Mouse (Mus musculus): ENCODE results near the gene Slc36a2. TPM values are rescaled to one million over a fixed set of nuclear protein-coding genes. Genes with fewer than 3 reads are reported as not detected.

Gene Slc36a2
- polyA plus RNA-seq (2016; fragmentation: Nextera tagmentation; extraction: Ambion mirVana), result 0.06 and 0.29 TPM in 2 replicates

DNA sequence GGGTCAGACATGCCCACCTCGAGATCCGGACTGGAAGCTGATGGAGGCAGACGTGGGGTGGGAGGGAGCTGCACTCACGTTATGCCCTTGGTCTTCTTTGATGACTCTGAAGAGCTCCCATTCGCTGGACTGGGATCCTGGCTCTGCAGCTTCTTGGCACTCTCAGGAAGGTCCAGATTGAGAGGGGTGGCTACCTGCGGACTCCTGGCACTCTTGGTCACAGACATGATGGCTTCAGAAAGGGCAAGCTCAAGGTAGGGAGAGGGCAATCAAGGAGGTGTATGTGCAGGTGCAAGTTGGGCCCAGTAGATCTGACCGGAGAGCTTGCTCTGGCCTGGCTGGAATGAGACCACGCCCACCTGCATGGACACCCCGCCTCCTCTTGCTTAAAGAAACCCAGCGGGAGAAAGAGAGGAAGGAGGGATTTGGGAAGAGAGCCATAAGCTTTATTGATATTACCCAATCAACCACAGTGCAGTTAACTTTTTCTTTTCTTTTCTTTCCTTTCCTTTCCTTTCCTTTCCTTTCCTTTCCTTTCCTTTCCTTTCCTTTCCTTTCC, at the start of gene Slc36a2:
Gene Slc36a2 (minus strand): TSS at position 345 of the 559 bp plus-strand sequence.
- WGBS, result 34% methylated on average over 10 of the region's 10 CpGs
- Histone ChIP-seq H3K4me3 (no peak within 1 kb of the TSS), H3K27me3 (ENCODE audit: low read depth, poor library complexity, severe bottlenecking) (no peaks in the 10 kb centered on the region), H3K4me1 (peaks cover 10% of the 10 kb centered on the region; the same call in 1 of the 2 replicates), H3K36me3 (no peaks in the 10 kb centered on the region), H3K9me3 (replicated peaks) (no peaks in the 10 kb centered on the region), H3K27ac (no peak within 1 kb of the TSS)
- no peak for DNase-seq (ENCODE audit: low spot score)

DNA sequence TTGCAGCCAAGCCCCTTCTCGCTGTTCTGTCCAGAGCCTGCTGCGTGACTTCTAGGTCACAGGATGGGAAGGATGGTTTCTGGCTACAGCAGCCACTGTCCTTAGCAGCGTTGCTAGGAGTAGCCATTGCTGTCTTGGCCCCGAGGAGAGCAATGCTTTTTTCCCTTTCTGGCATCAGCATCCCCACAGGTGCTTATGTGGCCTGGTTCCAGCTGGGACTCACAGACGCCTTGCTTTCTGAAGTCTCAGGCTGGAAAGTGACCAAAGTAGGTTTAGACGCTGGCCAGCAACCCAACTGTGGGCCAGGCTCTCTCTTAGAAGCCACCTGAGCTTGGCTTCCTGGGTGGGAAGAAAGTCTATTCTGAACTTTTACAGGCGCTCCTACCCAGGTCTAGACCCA, 49.4 kb upstream of the Slc36a2 start:
- no peak overlapping the region for H3K4me3 ChIP-seq
- H3K36me3 ChIP-seq, result 0 out of 2 replicates have a peak, but pooled peaks cover 10% of the 10 kb centered on the region
- WGBS, result 92% methylated on average over 7 of the region's 7 CpGs
- no peak overlapping the region for H3K27ac ChIP-seq
- no peak for DNase-seq (ENCODE audit: low spot score)
- no peaks in the 10 kb centered on the region for H3K27me3 ChIP-seq (ENCODE audit: low read depth, poor library complexity, severe bottlenecking)
- no peaks in the 10 kb centered on the region for H3K4me1 ChIP-seq
- H3K9me3 ChIP-seq (replicated peaks), result no peaks in the 10 kb centered on the region

DNA sequence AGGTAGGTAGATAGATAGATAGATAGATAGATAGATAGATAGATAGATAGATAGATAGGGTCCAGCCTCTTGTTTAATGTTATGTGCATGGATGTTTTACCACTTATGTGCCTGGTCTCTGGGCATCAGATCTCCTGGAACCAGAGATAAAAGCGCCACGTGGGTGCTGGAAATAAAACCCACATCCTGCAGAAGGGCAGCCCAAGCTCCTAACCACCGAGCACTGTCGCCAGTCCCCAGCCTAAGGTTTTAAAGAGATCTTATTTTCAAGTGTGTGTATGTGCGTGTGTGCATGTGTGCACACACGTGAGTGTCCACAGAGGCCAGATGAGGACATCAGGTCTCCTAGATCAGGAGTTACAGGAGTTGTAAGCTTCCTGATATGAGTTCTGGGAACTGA, 46.2 kb upstream of the Slc36a2 start:
- Histone ChIP-seq H3K4me1 (no peaks in the 10 kb centered on the region), H3K36me3 (peaks cover 14% of the 10 kb centered on the region; the same call in 1 of the 2 replicates), H3K4me3 (no peak overlapping the region), H3K9me3 (replicated peaks) (no peaks in the 10 kb centered on the region), H3K27ac (no peak overlapping the region), H3K27me3 (ENCODE audit: low read depth, poor library complexity, severe bottlenecking) (no peaks in the 10 kb centered on the region)
- DNase-seq (ENCODE audit: low spot score), result no peak
- 87% methylated on average over 6 of the region's 6 CpGs for WGBS

DNA sequence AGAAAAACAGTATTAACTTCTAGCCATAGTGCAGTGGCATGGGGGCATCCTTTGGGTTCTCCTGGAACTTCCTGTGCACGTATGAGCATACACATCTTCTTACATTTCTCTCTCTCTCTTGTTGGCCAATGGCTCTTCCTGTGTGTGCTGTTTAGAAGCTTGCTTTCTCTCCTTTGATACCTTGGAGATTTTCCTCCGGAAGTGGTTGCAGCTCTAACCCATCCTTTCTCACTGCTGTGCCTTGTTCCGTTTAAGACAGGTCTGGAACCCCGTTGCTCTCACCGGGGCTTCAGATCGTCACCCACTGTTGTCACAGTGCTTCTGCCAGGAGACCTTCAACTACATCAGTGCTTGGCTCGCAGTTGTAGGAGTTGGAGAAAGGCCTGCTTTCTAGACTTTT, 36.4 kb upstream of the Slc36a2 start:
- no peaks in the 10 kb centered on the region for H3K9me3 ChIP-seq (replicated peaks)
- peaks cover 21% of the 10 kb centered on the region for H3K36me3 ChIP-seq
- no peaks in the 10 kb centered on the region for H3K27me3 ChIP-seq (ENCODE audit: low read depth, poor library complexity, severe bottlenecking)
- H3K4me3 ChIP-seq, result no peak overlapping the region
- H3K4me1 ChIP-seq, result no peaks in the 10 kb centered on the region
- 90% methylated on average over 7 of the region's 7 CpGs for WGBS
- no peak overlapping the region for H3K27ac ChIP-seq
- no peak for DNase-seq (ENCODE audit: low spot score)

DNA sequence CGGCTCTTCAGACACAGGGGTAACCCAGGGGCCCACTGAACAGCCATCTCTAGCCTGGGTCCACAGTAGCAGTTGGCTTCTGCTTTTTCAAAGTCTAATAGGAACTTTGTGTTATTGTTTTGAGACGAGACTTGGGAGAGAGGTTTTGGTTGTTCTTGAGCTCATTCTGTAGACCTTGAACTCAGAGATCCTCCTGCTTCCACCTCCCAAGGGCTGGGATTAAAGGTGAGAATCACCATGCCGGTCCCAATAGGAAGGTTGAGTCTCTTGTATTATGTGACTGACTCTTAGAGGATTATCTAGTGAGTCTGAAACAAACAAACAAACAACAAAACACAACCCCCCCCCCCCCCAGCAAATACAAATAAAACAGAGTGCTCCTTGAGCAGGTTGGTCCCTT, 33.6 kb upstream of the Slc36a2 start:
- peaks cover 6% of the 10 kb centered on the region; the same call in 1 of the 2 replicates for H3K36me3 ChIP-seq
- WGBS, result 92% methylated on average over 3 of the region's 3 CpGs
- H3K27ac ChIP-seq, result no peak overlapping the region
- H3K4me3 ChIP-seq, result no peak overlapping the region
- H3K4me1 ChIP-seq, result no peaks in the 10 kb centered on the region
- no peak for DNase-seq (ENCODE audit: low spot score)
- no peaks in the 10 kb centered on the region for H3K27me3 ChIP-seq (ENCODE audit: low read depth, poor library complexity, severe bottlenecking)
- H3K9me3 ChIP-seq (replicated peaks), result no peaks in the 10 kb centered on the region

DNA sequence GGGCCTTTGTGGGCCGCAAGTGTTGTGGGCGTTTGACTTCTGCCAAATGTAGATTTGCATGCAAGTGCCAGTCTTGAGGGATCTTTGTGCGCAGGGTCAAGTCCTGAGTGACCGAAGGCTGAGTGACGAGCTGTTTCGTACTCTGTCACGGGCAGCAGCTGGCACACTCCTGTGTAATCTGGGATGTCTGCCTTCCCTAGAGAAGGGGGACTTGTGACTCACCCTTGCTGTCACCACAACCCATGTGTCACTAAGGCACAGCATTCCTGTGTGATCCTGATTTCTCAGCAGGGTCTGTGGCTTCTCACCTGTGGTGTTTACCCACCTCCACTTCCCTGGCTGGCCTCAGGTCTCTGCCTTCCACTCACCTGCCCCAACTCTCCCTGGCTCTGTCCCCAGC, 33.0 kb upstream of the Slc36a2 start:
- H3K27me3 ChIP-seq (ENCODE audit: low read depth, poor library complexity, severe bottlenecking), result no peaks in the 10 kb centered on the region
- H3K27ac ChIP-seq, result no peak overlapping the region
- H3K36me3 ChIP-seq, result peaks cover 6% of the 10 kb centered on the region; the same call in 1 of the 2 replicates
- no peak for DNase-seq (ENCODE audit: low spot score)
- no peak overlapping the region for H3K4me3 ChIP-seq
- no peaks in the 10 kb centered on the region for H3K4me1 ChIP-seq
- H3K9me3 ChIP-seq (replicated peaks), result no peaks in the 10 kb centered on the region
- WGBS, result 96% methylated on average over 7 of the region's 7 CpGs

DNA sequence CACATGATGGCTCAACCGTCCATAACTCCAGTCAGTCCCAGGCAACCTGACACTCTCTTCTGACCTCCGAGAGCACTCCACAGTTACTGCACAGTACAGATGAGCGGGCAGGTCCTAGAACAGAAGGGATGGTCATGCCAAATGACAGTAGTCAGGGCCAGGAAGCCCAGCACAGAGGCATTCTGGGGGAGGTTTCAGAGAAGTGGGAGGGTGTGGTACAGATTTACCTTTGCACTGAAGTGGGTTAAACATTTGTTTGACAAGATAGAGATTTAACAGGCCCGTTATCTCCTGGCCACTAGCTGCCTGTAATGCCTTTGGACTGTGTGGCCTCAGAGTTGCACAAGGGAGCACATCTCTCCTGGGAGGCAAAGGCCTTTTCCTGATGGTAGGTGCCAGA, 32.5 kb upstream of the Slc36a2 start:
- DNase-seq (ENCODE audit: low spot score), result no peak
- H3K9me3 ChIP-seq (replicated peaks), result no peaks in the 10 kb centered on the region
- H3K36me3 ChIP-seq, result peaks cover 6% of the 10 kb centered on the region; the same call in 1 of the 2 replicates

DNA sequence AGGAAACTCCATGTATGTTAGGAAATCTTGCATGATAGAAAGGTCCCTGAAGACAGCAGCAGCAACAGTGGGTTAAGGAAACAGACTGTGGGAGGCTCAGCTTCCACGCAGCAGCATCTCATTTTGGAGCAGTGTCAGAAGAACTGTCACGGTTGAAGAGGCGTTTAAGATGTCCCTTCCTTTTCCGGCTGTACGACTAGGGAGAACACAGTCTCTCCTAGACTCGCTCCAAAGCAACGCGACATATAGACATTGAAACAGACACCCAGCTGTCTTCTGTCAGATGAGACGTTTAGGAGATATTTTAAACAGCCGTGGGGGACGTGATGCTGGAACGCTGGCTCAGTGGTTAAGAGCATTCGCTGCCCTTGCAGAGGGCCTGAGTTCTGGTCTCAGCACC, 32.0 kb upstream of the Slc36a2 start:
- peaks cover 4% of the 10 kb centered on the region; the same call in 1 of the 2 replicates for H3K36me3 ChIP-seq
- no peaks in the 10 kb centered on the region for H3K9me3 ChIP-seq (replicated peaks)
- no peak overlapping the region for H3K4me3 ChIP-seq
- no peaks in the 10 kb centered on the region for H3K27me3 ChIP-seq (ENCODE audit: low read depth, poor library complexity, severe bottlenecking)
- H3K27ac ChIP-seq, result no peak overlapping the region
- WGBS, result 91% methylated on average over 13 of the region's 13 CpGs
- H3K4me1 ChIP-seq, result no peaks in the 10 kb centered on the region
- DNase-seq (ENCODE audit: low spot score), result no peak

More for the DNA sequence above, 32.5 kb upstream of the Slc36a2 start:
- Histone ChIP-seq H3K27me3 (ENCODE audit: low read depth, poor library complexity, severe bottlenecking) (no peaks in the 10 kb centered on the region), H3K27ac (no peak overlapping the region), H3K4me3 (no peak overlapping the region), H3K4me1 (no peaks in the 10 kb centered on the region)
- WGBS, result 81% methylated on average over 4 of the region's 4 CpGs

DNA sequence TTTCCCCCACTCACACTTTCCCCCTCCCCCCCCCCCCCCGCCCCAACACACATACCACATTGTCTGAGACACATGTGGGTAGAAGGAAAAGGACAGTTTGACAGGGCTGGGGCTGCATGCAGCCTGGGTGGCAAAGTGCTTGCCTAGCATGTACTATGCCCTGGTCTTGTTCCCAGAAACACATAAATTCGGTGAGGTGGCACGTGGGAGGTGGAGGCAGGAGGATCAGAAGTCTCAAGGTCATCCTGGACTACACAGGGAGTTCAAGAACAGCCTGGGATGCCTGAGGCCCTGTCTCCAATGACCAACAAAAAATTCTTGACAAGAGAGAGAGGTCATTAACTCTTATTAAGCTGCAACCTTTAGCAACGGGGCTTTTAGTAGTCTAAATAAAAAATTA, 31.2 kb upstream of the Slc36a2 start:
- Histone ChIP-seq H3K27me3 (ENCODE audit: low read depth, poor library complexity, severe bottlenecking) (no peaks in the 10 kb centered on the region), H3K27ac (no peak overlapping the region), H3K4me3 (no peak overlapping the region), H3K4me1 (peaks cover 4% of the 10 kb centered on the region), H3K36me3 (peaks cover 4% of the 10 kb centered on the region; the same call in 1 of the 2 replicates), H3K9me3 (replicated peaks) (no peaks in the 10 kb centered on the region)
- DNase-seq (ENCODE audit: low spot score), result no peak
- 75% methylated on average over 3 of the region's 4 CpGs for WGBS

DNA sequence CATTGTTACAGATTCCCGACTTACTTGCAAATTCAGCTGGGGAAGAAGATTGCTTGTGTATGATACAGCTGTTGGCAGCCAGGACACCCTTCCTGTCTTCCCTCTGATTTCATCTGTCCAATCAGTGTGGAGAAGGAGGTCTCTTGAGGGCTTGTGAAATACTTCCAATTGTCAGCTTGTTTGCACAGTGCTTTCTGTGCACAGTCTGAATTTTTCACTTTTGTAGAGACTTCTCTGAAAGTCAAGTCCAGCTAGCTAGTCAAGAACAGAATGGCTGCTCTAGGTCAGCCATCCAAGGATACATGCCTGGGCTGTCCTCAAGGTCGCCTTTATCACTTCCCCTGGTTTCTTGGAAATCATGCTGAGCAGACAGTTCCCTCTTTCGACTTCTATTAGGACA, 30.1 kb upstream of the Slc36a2 start:
- WGBS, result 86% methylated on average over 3 of the region's 3 CpGs
- no peaks in the 10 kb centered on the region for H3K9me3 ChIP-seq (replicated peaks)
- H3K4me3 ChIP-seq, result no peak overlapping the region
- peaks cover 13% of the 10 kb centered on the region for H3K4me1 ChIP-seq
- peaks cover 4% of the 10 kb centered on the region; the same call in 1 of the 2 replicates for H3K36me3 ChIP-seq
- no peak for DNase-seq (ENCODE audit: low spot score)
- H3K27ac ChIP-seq, result no peak overlapping the region
- H3K27me3 ChIP-seq (ENCODE audit: low read depth, poor library complexity, severe bottlenecking), result no peaks in the 10 kb centered on the region

DNA sequence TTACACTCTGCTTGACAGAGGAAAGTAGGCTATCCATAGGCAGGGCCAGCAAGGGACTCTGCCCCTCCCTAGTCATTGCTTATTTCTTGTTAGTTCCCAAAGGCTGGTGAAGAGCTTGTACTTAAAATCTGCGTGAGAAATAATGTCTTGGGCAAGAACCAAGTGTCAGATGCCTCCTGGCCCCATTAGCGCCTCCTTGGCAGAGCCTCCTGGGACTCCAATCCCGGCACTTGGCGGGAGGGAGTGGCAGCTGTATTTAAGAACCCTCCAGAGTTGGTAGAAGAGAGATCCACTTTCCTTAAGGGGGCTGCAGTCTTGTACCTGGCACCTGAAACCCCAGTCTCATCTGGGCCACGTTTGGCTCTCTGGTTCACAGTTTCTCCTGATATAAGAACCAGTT, 29.3 kb upstream of the Slc36a2 start:
- peaks cover 22% of the 10 kb centered on the region for H3K4me1 ChIP-seq
- H3K27ac ChIP-seq, result no peak overlapping the region
- no peak for DNase-seq (ENCODE audit: low spot score)
- WGBS, result 84% methylated on average over 5 of the region's 5 CpGs
- no peaks in the 10 kb centered on the region for H3K27me3 ChIP-seq (ENCODE audit: low read depth, poor library complexity, severe bottlenecking)
- H3K9me3 ChIP-seq (replicated peaks), result no peaks in the 10 kb centered on the region
- no peak overlapping the region for H3K4me3 ChIP-seq
- no peaks in the 10 kb centered on the region for H3K36me3 ChIP-seq

DNA sequence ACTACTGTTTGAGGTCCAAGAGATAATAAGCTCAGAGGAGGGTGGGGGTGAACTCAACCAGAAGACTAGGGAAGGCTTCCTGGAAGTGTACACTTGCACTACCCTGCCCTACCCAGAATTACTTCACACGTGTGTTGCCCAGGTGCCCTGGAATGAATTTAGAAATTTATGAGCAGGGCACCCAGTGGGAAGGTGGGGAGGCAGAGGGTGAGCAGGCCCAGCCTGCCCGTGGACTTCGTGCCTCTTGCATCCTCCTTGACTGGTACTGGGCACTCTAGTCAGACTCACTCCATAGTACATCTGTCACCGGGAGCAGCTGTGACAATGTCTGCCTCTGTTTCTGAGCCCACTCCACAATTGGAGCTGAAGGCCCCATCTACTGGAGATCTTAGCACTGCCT, 28.6 kb upstream of the Slc36a2 start:
- no peaks in the 10 kb centered on the region for H3K9me3 ChIP-seq (replicated peaks)
- no peaks in the 10 kb centered on the region for H3K27me3 ChIP-seq (ENCODE audit: low read depth, poor library complexity, severe bottlenecking)
- no peak overlapping the region for H3K4me3 ChIP-seq
- no peak overlapping the region for H3K27ac ChIP-seq
- no peak for DNase-seq (ENCODE audit: low spot score)
- H3K36me3 ChIP-seq, result no peaks in the 10 kb centered on the region
- peaks cover 26% of the 10 kb centered on the region for H3K4me1 ChIP-seq
- WGBS, result 87% methylated on average over 4 of the region's 4 CpGs

DNA sequence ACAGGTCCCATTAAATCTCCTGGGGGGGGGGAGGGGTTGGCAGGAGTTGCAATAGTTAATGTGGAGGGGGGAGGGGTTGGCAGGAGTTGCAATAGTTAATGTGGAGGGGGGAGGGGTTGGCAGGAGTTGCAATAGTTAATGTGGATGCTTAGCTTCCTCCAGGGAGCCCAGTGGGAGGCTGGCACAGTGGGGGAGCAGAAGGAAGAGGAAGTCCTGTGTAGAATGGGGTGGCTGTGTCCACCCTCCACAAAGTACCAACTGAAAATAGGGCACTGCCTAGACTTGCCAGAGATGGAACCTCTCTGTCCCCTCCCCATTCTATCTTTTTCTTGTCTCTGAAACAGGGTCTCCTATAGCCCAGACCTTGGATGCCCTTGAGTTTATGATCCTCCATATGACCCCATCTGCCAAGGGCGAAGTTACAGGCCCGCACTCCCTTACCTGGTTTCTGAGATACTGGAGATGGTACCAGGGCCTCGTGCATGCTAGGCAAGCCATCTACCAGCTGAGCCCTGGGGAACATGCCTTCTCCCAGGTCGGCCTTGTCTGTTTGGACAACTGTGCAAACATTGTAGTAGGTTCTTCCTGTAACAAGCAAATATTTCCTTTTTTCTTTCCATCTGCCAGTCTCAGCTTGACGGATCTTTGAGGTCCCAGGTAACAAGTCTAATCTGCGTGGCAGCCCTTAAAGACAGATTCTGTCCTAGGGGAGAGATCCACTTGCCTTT, 24.9 kb upstream of the Slc36a2 start:
- no peak for DNase-seq (ENCODE audit: low spot score)
- 85% methylated on average over 6 of the region's 6 CpGs for WGBS

More for the DNA sequence above, 24.9 kb upstream of the Slc36a2 start:
- H3K4me3 ChIP-seq, result no peak overlapping the region
- no peak overlapping the region for H3K27ac ChIP-seq
- H3K4me1 ChIP-seq, result peaks cover 31% of the 10 kb centered on the region
- H3K27me3 ChIP-seq (ENCODE audit: low read depth, poor library complexity, severe bottlenecking), result no peaks in the 10 kb centered on the region
- no peaks in the 10 kb centered on the region for H3K9me3 ChIP-seq (replicated peaks)
- H3K36me3 ChIP-seq, result no peaks in the 10 kb centered on the region
